Mouse (Mus musculus) gastrocnemius, postnatal 25 days (tissue): ENCODE measurements around the gene 5031439G07Rik. TPM values are rescaled to one million over a fixed set of nuclear protein-coding genes. Genes with fewer than 3 reads are reported as not detected.

Source experiments
- DNase-seq: peaks from one replicate; pipeline ENCODE4 v3.0.0; 2022
- total RNA-seq, 2 experiments: library from RNA; stranded (reverse); gene quantifications; 1 replicate in 1 of 2; 2 replicates in 1 of 2; pipeline ENCODE4 v1.2.3; 2021

5031439G07Rik gene
- total RNA-seq, 2 experiments from 2014 or later, result 38.9 to 56.7 TPM

- DNase-seq, result no peak
These were observed 35.1 kb downstream of the 5031439G07Rik start for GRCm38 (mm10) chr15:84953259-84953658.

DNA sequence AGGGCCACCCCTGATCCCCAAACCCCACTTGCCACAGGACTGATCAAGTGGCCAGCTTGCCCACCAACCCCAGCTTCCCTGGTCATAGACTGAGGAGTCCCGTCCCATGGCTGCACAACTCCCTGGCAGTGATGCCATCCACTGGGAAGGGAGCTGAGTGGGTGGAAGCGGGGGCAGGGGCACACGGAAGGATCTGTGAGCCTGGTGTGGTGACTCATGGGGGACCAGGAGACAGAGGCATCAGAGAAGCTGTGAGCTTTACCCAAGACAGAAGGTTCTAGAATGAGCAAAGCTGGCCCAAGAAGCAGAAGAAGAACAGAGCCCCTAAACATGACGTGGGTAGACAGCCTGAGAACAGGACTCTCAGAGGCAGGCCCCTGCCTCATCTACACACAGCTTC is 38.3 kb downstream of the 5031439G07Rik start:
- no peak for DNase-seq

GRCm38 (mm10) chr15:84948990-84949389 is 39.4 kb downstream of the 5031439G07Rik start:
- DNase-seq, result no peak

DNA sequence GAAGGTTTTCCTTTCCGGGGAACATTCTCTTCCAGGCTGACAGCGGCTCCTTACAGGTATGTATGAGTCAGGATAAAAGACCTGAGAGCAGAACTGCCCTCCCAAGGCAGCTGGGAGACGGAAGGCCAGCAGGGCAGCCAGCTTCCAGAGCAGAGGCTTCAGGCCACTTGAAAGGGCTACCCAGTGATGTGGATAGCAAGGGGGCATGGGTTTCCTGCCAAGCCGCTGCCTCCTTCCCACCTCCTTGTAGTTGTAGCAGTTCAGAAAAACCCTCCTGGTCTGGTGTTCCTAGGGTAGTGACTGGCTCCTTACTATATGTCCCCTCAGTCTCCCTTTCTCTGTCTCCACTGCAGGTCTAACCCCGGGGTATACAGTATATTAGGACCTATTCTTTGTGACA is 44.0 kb downstream of the 5031439G07Rik start:
- DNase-seq, result no peak

GRCm38 (mm10) chr15:84942647-84943285 is 45.6 kb downstream of the 5031439G07Rik start:
- no peak for DNase-seq

DNA sequence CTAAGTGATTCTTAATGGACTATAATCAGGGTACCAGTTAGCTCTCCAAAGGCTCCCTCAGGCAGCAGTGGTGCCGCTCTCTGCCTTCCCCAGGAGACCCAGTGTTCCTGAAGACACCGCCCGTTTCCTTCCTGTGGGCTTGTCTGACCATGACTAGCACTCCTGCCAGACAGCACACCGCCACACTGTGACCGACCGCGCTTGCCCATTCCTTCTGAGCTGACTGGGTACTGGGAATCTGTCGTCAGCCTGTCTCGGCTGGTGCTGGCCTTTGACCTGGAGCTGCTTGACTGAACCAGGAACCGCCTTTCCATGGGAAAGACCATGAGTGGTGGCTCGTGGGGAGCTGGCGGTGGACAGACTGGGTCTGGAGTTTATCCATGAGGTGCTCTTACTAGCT is 48.2 kb downstream of the 5031439G07Rik start:
- DNase-seq, result no peak

GRCm38 (mm10) chr15:84934901-84935300 is 53.5 kb downstream of the 5031439G07Rik start:
- no peak for DNase-seq

DNA sequence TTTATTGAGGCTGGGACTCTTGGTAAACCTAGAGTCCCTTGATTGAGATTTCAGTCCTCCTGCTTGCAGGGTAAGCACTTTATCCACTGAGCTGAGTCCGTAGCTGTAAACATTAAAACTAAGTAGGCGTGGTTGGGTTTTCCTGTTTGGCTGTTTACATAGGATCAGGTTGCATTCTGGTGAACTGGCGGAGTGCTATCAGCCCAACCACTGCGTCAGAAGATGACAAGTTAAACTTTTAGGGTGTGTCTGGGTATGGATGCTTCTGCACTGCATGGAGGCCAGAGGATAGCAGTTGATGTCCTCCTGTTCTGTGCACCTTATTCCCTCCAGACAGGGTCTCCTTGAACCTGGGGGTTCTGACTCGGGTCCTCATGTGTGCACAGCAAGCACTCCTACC is 56.0 kb downstream of the 5031439G07Rik start:
- DNase-seq, result no peak

GRCm38 (mm10) chr15:84925495-84926018 is 62.8 kb downstream of the 5031439G07Rik start:
- DNase-seq, result no peak

DNA sequence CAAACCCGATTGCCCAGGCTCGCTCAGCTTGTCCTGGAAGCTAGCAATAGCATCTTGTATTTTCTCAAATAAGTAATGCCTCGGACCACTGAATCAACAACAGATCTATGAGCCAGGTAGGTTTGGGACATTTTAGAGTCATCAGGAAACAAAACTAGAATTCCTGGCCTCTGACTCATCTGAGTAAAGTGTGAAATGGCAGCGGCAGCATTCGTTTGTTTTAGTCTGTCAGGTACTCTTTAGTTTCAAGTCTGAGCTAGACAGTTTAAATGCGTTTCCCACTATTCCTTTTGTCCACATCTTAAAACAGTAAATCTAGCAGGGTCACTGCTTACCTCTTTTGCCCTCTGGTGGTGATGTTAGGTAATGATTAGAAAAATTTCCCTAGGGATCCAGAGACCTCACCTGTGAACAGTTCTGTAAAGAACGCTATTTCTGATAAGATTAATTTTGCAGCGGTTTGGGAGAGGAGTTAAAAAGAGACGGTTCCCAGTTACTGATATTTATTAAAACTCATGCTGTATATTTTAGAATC is 63.5 kb downstream of the 5031439G07Rik start:
- DNase-seq, result no peak

DNA sequence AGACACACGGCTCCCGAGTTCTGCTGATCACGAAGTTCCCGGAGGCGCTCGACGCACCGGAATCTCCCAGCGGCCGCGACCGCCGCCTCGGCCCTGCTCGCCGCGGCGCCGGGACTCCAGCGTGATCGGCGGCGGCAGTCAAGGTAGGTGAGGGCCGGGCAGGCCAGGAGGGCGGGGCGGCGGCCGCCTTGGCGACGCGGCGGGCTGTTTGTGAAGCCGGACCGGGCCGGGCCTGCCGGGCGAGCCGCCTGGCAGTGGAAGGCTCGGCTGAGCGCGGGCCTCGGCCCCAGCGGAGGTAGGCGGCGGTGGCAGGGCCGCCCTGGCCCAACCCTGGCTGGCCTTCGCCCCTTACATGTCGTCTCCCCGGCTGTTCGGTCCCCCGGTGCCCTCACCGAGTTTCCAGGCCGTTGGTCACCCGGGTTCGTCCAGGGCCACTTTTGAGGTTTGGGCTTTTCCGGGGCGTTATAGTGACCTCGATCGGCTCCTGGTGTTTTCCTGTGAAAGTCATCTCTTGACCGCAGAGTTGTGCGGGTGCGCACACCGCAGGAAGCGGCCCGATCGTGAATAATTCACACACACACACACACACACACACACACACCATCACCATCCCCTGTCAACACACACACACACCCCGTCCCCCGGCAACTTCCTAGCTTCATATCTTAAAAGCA is 64.7 kb downstream of the 5031439G07Rik start:
- DNase-seq, result no peak

- DNase-seq, result peak; percentile 100
These were observed 65.4 kb downstream of the 5031439G07Rik start, which contains the start of gene Nup50 for GRCm38 (mm10) chr15:84922884-84923507. Gene Nup50, plus strand, starts transcription at chr15:84923411.

DNA sequence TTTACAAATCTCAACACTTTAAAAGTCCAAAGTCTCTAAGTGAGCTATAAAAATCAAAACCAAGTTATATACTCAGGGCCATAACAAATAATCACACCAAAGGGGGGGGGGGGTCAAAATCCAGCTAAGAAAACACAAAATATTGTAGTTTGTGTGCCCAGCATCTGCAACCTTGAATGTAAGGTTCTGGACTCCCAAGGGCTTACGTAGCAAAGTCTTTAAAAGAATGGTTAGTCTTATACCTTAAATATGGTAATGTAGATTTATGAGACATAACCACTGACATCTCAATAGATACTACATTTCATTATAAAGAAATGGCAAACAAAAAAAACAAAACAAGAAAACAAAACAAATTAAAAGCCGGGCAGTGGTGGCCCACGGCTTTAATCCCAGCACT is 68.4 kb downstream of the 5031439G07Rik start, which contains the start of gene Gm29666:
Gene Gm29666, minus strand, starts transcription at position 101 of the 400 bp plus-strand sequence.
- DNase-seq, result no peak

GRCm38 (mm10) chr15:84913201-84913600 is 75.2 kb downstream of the 5031439G07Rik start:
- DNase-seq, result no peak

DNA sequence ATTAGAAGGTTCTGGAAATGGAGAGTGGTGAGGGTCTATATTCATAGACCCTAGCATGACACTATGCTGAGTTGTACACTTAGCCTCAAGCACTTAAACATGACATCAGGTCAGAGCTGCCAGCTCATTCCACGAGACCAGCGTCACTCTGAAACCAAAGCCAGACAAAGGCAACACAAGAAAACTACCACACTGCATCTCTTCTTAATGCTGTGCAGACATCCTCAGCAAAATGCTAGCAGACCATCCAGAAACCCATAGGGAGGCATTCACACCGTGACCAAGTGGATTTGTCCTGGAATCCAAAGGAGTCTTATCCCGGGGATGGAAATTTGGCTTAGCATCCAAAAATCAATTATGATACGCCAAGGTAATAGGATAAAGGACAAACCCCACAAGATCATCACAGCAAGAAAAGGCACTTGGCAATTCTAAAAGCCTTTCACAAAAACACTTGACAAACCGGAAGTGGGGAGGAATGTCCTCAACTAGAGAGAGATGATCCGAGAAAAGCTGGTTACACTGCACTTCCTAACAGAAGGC is 84.4 kb downstream of the 5031439G07Rik start:
- no peak for DNase-seq

GRCm38 (mm10) chr15:84898077-84898476 is 90.3 kb downstream of the 5031439G07Rik start:
- no peak for DNase-seq

- DNase-seq, result no peak
These were observed 91.7 kb downstream of the 5031439G07Rik start for GRCm38 (mm10) chr15:84896664-84897063.

DNA sequence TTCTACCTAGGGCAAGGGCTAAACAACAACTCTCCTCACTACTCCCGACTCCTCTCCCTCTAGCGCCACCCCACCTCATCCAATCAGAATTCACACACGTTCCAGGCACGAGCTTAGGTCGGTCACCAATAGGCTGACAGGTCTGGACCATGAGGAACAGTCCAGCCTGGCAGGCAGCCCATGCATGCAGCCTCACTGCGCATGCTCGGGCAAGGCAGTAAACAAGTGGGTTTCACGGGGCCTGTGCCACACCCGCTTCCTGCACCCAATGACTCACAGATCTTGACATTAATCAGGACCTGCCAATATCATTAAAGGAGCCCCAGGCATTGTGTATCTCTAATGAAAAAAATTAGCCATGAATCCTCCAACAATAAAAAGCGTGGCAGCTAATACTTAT is 92.1 kb downstream of the 5031439G07Rik start:
- peak; percentile 9 for DNase-seq
